Mouse (Mus musculus): ENCODE measurements at regions not wholly inside any gene's neighbourhood (a gene's known extent, or its start where the extent isn't known, plus 50 kb on each side); places are given as distances from the start of the nearest gene placed in this dataset.

DNA sequence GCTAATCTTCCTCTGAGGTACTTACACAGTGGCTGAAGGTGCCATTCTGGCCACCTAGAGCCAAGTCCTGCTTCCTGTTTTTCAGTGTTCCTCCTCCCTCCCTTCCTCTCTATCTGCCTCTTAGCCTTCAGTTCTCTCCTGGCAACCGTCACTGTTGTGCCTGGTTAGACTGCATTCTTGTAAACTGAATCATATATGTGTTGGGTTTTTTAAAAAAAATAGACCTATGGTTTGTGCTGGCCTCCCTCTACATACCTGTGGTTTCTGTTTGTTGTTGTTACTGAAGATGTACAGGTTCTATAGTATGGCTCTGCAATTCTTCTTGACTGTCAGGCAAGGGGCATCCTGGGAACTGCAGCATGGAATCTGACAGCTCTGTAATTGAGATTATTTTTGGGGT is 112.5 kb upstream of the Lhx5 start:
- DNase-seq: no peak

DNA sequence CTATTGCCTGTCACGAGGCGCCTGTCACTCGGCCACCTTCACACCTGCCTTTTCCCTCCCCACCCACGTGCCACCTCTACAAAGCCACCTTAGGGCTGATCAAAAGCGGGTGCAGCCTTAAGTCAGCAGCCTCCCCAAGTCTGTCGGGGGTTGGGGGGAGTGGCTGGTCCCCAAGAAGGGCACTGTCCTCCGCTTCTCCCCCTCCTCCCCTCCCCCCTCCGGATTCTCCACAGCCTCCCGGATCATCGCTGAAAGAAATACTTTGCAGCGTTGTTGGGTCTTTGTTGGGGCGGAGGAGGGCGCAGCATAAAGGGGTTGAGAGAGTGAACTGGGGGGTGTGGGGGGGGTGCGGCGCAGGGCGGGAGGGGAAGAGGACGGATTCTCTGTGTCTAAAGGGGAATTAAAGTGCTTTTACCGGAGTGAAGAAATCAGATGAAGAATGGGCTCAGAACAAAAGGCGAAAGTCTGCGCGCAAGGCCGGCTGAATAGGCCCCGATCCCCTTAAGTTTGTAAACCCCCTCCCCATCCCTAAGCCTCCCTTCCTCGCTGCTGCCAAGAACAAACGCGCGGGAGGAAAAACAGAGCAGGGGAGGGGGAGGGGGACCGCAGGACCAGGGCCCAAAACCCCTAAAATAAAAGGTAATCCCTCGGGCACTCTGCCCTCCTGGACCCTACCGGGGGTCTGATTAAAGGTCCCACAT is 109.3 kb upstream of the Lhx5 start:
- DNase-seq: no peak

DNA sequence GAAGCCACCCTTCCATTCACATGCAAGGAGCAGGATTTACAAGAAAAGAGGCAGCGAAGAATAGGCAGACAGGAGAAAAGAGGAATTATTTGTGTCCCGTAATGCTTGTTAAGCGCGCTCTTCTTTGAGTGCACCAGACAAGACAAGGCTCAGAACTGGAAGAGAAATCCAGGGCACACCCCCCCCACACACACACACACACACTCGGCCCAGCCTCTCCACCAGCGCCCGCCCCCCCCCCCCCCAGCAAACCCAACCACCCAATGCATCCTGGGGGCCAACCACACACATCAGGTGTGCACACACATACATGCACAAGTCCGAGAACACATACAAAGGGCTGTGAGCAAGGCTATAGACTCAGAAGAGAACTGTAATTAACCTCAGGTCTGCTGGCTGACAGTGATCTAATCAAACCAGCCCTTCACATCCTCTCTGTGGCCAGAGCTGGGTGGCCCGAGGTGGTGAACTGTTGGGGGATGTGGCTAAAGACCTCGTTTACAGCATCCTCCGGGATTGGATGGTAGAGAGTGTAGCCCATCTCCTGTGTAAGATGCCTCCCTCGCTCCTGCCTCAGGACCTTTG is 108.7 kb upstream of the Lhx5 start:
- no peak for DNase-seq

DNA sequence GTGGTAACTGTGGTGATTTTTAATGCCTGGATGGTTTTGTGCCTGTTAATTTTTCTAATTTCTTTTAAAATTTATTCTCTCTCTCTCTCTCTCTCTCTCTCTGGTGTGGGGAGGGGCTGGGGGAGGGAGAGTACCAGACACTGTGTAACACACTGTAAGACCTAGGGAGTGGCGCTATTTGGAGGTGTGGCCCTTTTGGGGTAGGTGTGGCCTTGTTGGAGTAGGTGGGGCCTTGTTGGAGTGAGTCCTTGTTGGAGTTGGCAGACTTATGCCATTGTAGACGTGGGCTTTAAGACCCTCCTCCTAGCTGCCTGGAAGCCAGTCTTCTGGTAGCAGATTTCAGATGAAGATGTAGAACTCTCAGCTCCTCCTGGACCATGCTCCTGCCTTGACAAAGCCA is 107.4 kb upstream of the Lhx5 start:
- DNase-seq: no peak

DNA sequence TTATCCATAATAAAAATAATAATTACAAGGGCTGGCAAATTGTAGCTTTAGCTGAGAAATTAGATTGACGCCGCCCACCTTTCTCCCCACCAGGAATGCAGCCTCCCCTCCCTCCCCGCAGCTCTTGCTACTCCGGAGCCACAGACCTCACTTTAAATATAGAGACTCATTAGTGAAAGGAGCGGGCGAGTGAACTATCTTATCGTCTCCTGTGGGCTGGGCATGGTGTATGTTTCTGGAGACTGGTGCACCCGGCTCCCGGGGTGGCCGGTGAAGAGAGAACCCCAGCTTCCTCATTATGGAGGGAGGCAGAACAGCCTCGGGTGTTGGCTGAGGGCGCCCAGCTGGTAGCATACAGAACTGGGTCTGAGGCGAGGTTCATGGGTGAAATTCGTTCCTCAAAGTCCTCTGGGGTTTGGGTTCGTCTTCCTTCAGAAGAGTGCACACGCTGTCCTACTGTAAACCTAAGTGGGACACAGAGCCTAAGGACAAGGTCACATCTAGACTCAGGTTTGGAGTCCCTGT is 106.1 kb upstream of the Lhx5 start:
- DNase-seq: no peak

DNA sequence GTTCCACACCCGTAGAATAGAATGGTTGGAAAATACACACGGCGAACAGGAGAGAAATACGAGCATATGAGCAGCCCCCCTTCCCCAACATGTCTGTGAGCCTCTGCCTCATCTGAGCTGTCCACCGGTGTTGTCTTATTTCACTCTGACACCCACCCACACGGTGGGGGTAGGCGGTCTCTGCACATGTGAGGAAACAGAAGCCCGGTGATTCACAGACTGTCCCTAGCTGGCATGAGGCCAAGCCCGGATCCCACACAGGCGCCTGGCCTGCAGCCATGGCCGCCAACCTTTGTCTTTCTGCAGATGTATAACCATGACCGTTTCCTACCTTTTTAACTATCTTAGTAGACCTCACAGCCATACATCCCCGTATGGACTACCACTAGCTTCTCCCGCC is 99.5 kb upstream of the Lhx5 start:
- DNase-seq: peak; percentile 82 to 86

DNA sequence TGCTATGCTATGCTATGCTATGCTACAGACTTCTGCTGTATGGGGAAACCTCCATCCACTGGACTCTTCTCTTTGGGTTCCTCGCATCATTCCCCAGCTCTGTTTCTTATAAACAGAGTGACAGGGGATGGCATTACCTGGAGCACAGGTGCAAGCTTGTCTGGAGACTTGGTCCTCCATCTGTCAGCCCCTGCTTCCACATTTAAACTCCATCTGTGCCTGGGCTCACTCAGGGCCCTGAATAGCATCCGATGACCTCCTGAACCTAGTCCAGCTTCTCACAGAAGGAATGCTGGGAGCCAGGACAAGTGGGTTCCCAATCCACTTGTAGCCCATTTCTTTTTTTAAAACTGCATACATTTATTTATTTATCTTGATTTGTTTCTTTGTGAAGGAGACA is 92.3 kb upstream of the Lhx5 start:
- peak in 1 of 2 experiments; percentile 53 for DNase-seq

DNA sequence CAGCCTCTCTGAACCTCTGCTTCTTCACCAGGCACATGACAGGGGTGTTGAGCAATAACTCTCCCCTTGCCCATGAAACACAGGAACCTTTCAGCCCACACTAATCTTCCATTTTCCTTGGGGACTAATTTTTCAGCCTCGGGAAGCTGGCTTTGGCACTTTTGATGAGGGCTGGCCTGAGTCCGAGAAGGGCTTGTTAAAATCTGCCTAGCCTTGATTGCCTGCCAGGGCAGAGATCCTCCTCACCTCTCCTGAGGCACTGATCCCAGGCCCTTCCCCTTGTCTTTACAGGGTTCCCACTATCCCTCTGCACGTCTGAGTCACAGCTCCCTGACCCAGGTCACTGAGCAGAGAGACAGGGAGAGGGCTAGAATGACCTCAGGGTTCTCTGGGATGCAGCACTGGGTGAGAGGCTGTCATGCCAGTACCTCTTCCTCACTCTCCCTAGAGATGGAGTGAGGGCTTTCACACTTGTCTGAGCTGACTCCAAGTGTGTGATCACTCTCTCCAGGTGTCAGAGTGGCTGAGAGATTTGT is 90.7 kb upstream of the Lhx5 start:
- peak; percentile 66 to 72 for DNase-seq

DNA sequence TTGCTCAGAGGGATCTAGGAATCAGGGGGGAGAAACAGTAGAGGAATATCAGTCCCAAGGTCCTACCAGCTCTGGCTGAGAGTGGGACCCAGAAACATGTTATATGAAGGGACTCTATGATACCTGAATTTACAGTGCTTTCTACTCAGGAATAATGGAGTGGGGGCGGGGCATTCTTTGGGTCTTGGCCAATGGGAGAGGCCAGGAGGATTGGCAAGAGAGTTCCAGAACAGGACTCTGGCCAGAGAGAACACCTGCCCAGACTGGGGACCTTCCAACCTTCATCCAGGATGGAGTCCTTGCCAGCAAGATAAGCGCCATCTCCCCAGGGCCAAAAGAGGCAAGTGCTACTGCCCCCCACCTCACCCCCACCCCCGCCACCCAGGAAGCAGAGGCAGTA is 81.0 kb upstream of the Lhx5 start:
- peak; percentile 55 to 79 for DNase-seq

DNA sequence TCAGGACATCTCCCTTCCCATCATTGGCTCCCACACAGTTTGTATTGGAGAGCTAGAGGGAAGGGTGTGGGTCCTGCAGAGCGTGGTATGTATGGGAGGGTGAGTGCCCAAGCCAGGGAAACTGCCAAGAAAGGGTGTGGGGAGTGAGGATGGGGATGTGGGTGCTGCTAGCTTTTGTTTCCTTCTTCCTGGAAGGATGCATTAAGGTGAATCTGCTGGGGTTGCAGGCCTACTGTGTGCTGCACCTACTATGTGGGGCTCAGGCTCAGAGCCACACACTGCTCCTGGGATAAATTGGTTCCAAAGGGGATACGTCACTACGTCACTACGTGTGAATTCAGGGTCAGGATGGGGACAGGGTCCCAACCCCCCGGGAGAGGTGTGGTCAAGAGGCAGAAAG is 79.7 kb upstream of the Lhx5 start:
- DNase-seq: no peak

DNA sequence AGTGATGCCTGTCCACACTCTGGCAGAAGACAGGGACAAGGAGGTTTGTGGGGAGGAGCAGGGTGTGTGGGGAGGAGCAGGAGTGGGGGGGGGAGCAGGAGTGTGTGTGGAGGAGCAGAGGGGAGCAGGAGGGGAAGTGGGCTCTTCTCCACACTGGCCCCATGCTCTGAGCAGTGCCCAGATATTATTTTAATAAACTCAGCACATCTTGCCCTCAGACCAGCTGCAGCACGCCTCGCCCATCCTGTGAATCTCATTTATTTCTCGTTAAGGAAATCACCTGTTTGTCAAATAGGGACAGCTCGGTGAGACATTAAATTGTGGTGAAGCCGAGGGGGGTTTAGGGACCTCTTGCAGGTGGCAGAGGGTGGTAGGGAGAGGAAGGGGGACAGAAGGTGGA is 77.8 kb upstream of the Lhx5 start:
- no peak for DNase-seq

DNA sequence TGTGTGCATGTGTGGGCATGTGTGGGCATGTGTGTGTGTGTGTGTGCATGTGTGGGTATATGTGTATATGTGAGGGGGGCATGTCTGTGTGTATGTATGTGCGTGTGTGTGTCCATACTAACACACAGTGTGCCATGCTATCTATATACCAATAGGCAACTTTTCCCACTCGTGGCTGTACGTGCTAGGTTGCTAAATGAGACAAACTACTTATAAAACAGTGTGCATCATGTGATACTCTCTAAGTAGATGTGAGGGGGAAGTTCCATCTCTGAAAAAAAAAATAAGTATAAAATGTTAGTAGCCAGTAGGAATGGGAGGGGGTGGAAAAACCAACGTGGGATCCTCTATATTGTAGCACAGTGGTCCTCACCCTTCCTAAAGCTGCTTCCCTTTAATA is 74.5 kb upstream of the Lhx5 start:
- DNase-seq: no peak

DNA sequence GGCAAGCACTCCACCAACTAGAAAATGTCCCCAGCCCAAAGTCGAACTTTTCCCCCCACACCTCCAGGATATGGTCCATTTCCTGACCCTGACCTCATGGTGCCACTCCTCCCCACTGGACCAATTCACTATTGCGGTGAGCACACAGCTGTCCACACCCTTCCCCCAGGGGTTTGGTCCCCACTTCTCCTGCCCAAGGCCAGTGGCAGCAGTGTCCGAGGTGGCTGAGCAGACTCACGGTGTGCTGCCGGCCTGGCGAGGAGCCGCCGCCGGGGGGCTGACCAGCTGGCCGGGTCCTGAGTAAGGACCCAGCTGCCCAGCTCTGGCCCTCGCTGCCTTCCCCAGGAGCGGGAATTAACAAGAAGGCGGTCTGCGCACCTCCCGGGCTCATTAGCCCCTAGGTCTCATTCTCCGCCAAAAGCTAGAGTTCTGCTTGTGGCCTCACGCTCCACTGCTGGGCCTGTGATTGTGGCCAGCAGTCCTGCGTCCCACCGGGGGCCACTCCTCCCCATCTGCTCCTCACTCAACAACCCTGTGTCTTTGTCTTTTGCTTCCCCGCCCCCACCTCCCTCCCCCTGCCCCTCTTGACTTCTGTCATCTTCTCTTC is 73.3 kb upstream of the Lhx5 start:
- peak; percentile 46 to 47 for DNase-seq

DNA sequence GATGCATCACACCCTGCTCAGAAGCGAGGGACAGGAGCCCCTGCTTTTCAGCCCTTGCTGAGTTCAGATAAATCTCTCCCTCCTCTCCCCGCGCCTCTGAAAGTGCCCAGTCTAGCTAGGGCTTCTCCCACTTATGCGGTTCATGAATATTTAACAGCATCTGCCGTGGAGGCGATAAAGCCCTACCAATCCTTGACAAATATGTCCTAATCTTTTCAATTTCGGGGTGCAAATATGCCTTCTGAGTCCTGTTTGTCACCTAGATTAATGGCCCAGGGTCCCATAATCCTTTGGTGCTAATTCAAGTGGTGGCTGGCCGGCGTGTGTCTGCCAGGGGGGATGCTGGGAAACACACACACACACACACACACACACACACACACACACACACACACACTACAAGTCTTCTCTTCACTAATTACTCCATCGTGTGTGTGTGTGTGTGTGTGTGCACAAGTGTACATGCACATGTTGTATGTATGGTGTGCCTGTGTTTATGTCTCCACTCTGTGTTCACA is 65.5 kb upstream of the Lhx5 start:
- no peak for DNase-seq

DNA sequence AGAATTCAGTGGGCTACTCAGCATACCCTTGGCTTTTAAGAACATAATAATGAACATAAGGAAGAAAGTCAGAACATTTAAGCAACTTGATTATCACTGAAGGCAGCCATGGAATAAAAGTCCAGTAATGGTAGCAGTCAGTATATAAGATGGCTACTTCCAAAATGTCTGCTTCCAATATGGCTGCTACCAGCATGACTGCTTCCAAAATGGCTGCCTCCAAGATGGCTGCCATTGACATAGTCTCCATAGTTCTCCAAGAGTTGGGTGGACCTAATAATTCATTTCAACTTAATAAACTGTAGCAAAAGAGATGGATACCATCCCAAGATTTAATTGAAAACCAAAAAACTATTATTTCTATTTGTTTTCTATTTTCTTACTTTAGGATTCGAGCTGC is 62.7 kb upstream of the Lhx5 start:
- no peak for DNase-seq

DNA sequence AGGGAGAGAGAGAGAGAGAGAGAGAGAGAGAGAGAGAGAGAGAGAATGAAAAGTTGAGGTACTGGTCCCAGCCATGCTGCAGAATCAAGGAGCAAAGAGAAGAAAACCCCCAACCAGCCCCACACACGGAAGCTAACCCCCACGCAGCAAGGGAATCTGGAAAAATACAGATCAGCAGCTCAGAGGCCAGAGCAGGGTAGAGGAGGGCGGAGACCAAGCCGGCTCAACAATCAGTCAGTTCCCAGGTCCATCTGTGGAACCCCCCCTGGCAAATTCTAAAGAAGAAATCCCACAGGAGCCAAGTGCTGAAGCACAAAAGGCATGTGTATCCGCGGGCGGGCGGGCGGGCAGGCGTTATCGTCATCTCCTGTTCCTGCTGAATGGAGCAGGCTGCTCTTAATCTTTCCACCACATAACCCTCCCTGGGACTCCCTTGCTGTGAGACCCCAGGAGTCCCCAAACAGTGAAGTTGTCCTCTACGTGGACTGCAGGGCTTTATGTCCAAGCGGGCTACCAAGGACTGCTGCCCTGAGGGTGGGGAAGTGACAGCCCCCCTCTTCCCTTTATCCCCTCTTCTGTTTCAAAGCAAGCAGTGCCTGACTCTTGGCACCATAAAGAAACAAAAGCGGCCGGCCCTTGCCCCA is 60.2 kb upstream of the Lhx5 start:
- DNase-seq: no peak

DNA sequence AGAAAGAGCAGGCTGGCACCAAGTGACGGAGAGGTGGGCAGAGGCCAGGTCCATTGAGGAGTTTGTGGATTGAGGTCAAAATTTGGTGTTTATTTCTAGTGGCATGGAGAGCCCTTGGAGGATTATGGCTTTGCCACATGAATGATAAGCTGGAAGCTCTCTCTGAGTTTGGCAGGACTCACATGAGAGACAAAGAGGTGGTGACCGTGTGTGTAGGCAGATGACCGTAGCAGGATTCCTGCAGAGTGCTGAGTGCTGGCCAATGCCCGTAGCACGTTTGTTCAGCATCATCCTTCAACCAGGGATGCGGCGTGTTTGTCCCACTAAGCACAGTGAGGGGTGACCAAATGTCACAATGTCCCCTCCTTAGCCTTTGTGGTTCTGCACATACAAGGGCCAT is 58.1 kb upstream of the Lhx5 start:
- peak; percentile 75 to 86 for DNase-seq
